Mouse (Mus musculus) bone marrow macrophage, adult 2 months (primary cell): ENCODE results near the gene Slc16a8. TPM values are rescaled to one million over a fixed set of nuclear protein-coding genes. Genes with fewer than 3 reads are reported as not detected.

Experiments
- H3K27ac ChIP-seq: 2 replicates; pipeline ENCODE4 v1.5.1; 2012; ENCODE audit warnings: low read depth, low read length; ENCODE audit not compliant: insufficient read depth
- H3K4me1 ChIP-seq: 2 replicates; pipeline ENCODE4 v1.6.1; 2012; ENCODE audit warnings: low read length; ENCODE audit not compliant: control insufficient read depth, insufficient read depth
- H3K4me3 ChIP-seq: 2 replicates; pipeline ENCODE4 v1.5.1; 2012; ENCODE audit warnings: mild to moderate bottlenecking, low read length, moderate library complexity; ENCODE audit not compliant: insufficient read depth
- CTCF ChIP-seq: IDR thresholded peaks from 2 replicates; pipeline ENCODE4 v1.5.1; 2012; ENCODE audit warnings: low read depth, mild to moderate bottlenecking, low read length, moderate library complexity
- POLR2A ChIP-seq: IDR thresholded peaks from 2 replicates; pipeline ENCODE4 v1.6.1; 2012; ENCODE audit warnings: mild to moderate bottlenecking, low read depth, low read length, borderline replicate concordance
- polyA plus RNA-seq: library from polyadenylated mRNA; stranded (reverse); fragments of >200 nt; gene quantifications from 2 replicates; pipeline ENCODE4 v1.2.4, GENCODE M21; 2012; ENCODE audit not compliant: missing spikeins, insufficient read depth, insufficient read length

The Slc16a8 gene
- polyA plus RNA-seq, 1 experiment = not detected

GRCm38 (mm10) chr15:79224685-79225084 lies 29.9 kb downstream of the Slc16a8 start:
- peaks cover 1% of the 10 kb centered on the region; the same call in 1 of the 2 replicates for H3K4me1 ChIP-seq
- TF ChIP-seq POLR2A (no peak), CTCF (peak; percentile 84)
- no peak overlapping the region for H3K27ac ChIP-seq
- no peak overlapping the region for H3K4me3 ChIP-seq

DNA sequence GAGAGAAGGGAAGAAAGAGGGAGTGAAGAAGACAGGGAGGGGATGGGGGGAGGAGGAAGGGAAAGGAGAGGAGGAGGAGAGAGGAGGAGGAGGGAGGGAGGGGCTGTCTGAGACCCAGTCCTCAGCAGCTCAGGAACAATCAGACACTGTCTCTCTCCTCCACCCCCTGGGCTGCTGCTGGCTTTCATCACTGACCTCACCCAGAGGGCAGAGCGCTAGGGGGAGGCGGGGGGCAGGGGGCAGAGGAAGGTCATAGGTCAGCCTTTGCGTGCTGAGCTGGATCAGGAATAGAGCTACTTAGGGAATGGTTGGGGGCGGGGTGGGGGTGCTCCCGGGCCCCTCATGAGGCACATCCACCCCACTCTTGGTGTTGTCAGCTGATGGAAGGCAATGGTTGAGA lies 30.9 kb downstream of the Slc16a8 start:
- no peak for TF ChIP-seq CTCF
- no peak for TF ChIP-seq POLR2A
- Histone ChIP-seq H3K4me1 (no peaks in the 10 kb centered on the region), H3K27ac (no peak overlapping the region), H3K4me3 (no peak overlapping the region)

DNA sequence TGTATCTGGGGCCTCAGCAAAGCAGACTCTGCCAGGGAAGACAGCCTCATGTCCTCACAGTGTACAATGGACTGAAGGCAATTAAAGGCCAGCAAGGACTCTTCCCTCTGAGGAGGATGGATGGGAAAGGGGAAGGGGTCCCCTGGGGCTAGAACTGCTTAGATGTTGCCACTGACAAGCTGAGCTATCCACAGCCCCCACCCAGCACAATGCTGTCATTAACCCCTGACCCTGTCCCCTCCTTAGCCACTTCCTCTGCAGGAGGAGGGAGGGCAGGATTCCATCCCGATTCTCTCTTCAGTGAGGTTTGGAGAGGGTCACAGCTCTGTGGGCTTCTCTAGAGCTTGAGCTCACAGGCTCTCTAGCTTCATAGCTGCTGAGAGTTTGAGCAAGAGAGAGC lies 35.0 kb downstream of the Slc16a8 start:
- no peak for TF ChIP-seq CTCF
- no peak for TF ChIP-seq POLR2A
- H3K4me1 ChIP-seq = no peaks in the 10 kb centered on the region
- H3K4me3 ChIP-seq = no peak overlapping the region
- H3K27ac ChIP-seq = no peak overlapping the region

DNA sequence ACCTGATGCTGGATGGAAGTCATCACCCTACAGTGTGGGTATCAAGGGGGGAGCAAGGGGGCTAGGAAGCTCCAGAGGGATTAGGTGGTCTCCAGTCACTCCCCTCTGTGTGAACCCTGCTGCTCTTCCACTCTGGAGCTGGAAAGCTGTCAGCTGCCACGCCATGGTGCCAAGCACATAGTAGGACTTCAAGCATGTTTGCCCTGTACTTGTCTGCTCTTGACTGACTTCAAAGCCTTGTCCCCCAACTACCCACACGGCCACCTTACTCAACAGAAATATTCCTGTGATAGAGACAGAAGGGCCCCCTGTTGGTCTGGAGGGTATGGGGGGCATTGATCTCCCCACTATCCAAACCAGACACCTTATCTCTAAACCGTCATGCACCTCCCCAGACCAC lies 38.4 kb downstream of the Slc16a8 start:
- H3K4me1 ChIP-seq = peaks cover 12% of the 10 kb centered on the region
- no peak overlapping the region for H3K4me3 ChIP-seq
- TF ChIP-seq CTCF = no peak
- no peak for TF ChIP-seq POLR2A
- no peak overlapping the region for H3K27ac ChIP-seq

- Histone ChIP-seq H3K4me1 (peaks cover 14% of the 10 kb centered on the region), H3K4me3 (no peak overlapping the region), H3K27ac (no peak overlapping the region)
- TF ChIP-seq POLR2A (no peak), CTCF (no peak)
These were observed 41.0 kb downstream of the Slc16a8 start for GRCm38 (mm10) chr15:79213591-79213990.

- H3K4me3 ChIP-seq = no peak overlapping the region
These were observed 41.7 kb downstream of the Slc16a8 start for GRCm38 (mm10) chr15:79212750-79213446.

DNA sequence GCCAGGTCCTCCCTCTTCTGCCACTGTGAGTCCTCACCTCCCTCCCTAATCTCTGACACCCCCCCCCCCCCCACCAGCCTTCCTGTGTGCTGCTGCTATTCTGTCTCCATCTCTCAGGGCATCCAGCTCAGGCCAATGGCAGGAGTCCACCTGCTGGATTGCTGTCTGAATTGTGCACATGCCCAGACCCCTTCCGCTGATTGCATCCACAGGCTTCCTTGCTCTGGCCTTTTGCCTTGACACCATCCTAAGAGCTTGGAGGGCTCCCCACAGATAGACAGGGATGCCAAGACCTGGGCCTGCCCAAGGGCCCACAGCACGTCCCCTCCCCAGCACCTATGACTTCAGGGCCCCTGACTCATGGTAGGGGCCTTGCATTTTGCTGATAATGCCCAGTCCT lies 44.2 kb downstream of the Slc16a8 start:
- Histone ChIP-seq H3K4me3 (no peak overlapping the region), H3K27ac (no peak overlapping the region), H3K4me1 (peaks cover 15% of the 10 kb centered on the region)
- TF ChIP-seq CTCF (no peak), POLR2A (no peak)

More at GRCm38 (mm10) chr15:79212750-79213446, 41.7 kb downstream of the Slc16a8 start:
- Histone ChIP-seq H3K4me1 (peaks cover 15% of the 10 kb centered on the region), H3K27ac (no peak overlapping the region)
- TF ChIP-seq CTCF (no peak), POLR2A (no peak)

DNA sequence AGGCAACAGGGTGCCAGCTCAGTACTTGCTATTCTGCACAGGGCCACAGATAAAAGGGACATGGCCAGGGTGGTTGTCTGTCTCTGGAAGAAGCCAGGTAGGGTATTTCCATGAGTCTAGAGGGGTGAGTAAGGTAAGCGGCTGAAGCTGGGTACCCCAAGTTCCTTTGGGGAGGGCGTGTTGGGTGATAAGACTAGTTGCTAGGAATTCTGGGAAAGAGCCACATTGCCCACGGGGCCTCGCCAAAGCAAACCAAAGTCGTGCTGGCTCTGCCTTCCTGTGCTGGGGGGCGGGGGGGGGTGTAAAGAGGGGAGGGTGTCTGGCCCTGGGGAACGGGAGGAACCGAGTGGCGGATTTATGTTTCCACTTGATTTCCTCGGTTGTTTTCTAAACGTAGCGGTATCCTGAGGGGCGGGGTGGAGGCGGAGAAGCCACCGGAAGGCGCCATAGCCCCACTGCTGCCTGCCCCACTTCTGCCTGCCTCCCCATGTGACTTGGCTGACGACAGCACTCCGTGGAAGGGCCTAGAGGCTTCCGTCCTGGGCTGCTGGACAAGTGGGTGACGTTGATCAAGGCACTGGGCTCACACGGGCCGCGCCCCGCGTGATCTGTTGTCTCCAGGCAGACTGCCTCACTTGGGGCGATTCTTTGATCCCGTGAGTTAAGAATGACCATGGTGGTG lies 45.7 kb downstream of the Slc16a8 start:
- Histone ChIP-seq H3K4me1 (peaks cover 14% of the 10 kb centered on the region), H3K4me3 (peak overlapping the region; percentile 66), H3K27ac (peak overlapping the region; percentile 68)
- TF ChIP-seq POLR2A = no peak
- TF ChIP-seq CTCF = no peak

- Histone ChIP-seq H3K4me1 (peaks cover 7% of the 10 kb centered on the region), H3K4me3 (no peak overlapping the region), H3K27ac (no peak overlapping the region)
- TF ChIP-seq CTCF (no peak), POLR2A (no peak)
These were observed 46.4 kb downstream of the Slc16a8 start for GRCm38 (mm10) chr15:79208211-79208610.

DNA sequence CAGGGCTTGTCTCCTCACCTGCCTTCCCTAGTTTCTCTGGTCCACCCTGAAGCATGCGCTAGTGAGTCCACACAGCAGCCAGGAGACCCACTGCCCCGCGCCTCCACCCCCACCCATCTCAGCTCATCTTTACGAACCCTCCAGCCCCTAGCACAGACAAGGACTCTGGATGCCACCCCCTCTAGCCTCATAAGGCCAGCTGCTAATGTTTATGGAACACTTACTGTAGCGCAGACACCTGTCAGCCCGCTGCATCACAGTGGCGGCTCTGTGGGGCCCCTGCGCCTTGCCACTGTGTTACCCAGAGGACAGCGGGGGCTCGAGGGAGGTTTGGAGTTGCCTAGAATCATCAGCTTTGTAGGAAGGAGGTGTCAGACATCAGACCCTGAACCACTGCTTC lies 52.0 kb downstream of the Slc16a8 start:
- no peak for TF ChIP-seq CTCF
- Histone ChIP-seq H3K4me3 (no peak overlapping the region), H3K4me1 (no peaks in the 10 kb centered on the region), H3K27ac (no peak overlapping the region)
